Mouse (Mus musculus) retina, postnatal 1 day (tissue): ENCODE data around the gene Ccl6.
"Not testable (repeated sequence)": the region's sequence is repeated elsewhere in the genome, so short reads cannot be mapped to it uniquely, and the experiment has no call there.

Experiments used
- DNase-seq: peaks from one replicate; pipeline ENCODE4 v3.0.0-alpha.2; 2012

The Ccl6 gene

DNA sequence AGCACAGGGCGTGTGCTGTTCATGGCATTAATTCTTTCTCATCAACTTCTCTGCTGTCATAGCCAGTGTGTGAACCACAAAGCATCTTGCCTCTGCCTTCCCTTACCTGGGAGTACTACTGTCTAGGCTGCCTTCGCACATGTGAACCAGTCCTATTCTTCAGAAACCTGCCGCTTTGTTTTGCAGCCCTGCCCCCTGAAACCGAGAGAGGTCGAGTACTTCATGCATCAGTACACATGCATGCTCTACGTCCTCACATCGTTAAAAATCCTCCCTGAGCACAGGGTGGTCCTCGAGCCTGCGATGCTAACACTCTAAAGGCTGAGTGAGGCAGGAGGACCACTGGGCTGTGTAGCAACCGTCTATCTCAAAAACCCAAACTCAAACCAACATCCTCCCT is 35.8 kb downstream of the Ccl6 start:
- DNase-seq: no peak

DNA sequence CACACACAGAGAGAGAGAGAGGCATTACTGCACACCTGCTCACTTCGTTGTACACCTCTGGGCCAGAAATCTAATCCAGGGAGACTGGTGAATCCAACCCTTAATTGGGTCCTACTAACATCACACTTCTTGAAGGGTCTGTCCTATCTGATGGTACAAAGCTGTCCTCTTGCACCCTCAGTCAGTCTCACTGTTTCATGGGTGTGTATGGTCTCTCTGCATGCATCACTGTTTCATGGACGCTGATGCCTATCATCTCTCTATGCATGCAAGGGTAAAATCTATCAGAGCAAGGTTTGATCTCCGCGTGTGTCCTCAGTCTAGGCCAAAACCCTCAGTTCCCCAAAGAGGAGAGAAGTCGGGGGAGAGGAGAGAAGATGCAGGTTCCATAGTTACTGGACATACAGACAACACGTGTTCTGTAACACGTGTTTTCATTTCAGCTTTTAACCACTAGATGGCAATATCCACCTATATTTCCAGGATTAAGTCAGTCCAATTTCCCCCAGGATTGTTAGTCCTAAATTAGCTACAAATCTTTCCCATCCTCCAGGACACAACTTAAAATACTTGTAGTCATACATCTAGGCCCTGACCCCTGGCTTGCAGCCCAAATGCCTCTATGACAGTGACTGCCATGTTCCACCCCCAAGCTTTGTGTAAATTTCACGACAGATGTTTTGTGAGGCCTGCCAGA is 36.7 kb downstream of the Ccl6 start:
- peak; percentile 86 for DNase-seq

DNA sequence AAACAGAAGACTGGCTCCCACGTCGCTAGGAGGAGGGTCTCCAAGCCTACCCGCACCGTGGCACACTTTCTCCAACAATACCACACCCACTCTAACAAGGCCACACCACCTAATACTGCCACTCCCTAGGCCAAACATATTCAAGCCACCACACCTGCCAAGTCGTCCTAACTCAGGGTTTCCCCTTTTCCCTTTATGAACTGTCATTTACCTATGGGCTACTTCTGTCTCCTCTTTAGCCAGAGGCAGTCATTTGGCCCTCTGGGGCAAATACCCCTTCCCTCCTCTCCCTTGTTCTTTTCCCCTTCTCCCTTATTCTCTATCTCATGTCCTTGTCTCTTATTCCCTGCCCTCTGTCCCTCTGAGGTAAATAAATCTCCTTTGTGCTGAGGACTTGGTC is 41.2 kb downstream of the Ccl6 start:
- DNase-seq: no peak

DNA sequence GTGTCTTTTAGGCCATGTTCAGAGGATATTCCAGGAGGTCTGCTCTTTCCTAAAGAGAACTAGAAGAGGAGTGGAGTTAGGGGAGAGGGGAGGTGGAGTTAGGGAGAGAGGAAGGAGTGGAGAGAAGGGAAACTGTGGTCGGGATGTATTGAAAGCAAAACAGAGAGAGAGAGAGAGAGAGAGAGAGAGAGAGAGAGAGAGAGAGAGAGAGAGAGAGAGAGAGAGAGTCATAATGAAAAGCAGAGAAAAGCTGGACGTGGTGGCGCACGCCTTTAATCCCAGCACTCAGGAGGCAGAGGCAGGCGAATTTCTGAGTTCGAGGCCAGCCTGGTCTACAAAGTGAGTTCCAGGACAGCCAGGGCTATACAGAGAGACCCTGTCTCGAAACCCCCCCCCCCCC is 41.9 kb downstream of the Ccl6 start:
- DNase-seq: not testable (repeated sequence)

DNA sequence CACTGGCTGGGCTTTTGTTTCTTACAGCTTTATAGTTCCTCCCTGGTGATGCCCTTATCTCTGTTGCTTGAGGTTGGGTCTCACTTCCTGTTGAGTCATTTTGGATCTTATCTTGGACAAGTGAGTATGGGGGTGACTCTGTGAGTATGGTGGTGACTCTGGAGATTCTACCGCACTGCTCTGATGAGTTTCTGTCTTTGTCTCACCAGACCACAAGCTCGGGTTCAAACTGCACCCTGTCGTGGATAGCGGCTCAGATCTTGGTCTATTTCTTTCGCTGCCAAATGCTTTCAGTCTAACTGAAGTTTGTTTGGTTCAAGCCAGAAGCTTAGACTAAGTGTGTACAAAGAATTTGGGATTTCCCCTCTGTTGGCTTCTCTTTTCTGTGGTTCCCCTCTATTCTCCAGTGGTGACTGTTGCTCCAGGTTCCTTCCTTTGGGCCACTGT is 42.7 kb downstream of the Ccl6 start:
- no peak for DNase-seq

DNA sequence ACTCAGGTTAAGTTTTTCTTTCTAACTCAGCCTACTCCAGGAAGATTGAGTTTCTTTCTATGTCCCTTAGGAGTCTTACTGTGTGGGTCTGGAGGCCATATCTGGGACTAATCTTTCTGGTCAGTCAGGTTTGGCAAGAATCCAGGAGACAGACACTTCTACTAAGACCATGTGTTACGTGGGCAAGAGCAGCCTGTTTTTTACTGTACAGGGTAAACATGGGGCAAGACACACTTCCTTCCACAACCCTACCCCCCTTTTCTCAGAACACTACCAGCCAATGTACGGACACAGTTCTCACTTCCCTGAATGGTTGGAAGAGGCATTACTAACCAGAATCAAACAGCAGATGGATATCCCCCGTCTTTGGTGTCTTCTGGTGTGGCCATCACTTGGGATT is 48.7 kb downstream of the Ccl6 start:
- no peak for DNase-seq

DNA sequence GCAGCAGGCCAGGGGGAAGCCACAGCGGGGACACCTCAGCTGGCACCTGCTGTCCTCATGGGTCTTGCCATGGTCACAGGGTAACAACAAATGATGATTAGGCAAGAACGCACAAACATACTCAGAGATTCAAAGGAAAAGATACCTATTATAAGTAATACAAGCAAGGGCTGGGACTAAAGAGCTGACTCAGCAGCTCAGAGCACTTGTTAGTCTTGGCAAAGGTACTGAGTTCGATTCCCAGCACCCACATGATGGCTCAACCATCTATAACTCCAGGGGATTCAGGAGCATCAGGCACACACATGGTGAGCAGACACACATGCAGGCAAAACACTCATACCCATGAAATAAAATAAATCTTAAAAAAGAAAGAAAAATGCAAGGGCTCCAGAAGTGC is 51.5 kb downstream of the Ccl6 start:
- no peak for DNase-seq

DNA sequence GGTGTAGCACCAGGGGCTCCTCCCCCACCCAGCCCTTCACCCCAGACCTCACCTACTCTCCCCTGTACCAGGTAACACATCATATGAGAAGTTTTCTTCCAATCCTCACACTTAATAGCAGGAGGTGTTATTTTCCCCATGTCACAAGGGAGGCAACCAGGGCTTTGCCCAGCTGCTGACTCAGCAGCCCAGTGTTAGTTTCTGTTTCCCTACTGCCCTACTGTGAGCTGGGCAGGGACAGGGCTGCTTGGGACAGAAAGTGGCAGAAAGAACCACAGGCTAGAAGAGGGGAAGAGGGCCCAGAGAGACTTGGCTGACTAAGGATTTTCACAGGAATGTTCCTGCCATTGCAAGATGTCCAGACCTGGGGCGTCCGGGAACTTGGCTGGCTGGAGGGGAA is 52.0 kb downstream of the Ccl6 start:
- no peak for DNase-seq

DNA sequence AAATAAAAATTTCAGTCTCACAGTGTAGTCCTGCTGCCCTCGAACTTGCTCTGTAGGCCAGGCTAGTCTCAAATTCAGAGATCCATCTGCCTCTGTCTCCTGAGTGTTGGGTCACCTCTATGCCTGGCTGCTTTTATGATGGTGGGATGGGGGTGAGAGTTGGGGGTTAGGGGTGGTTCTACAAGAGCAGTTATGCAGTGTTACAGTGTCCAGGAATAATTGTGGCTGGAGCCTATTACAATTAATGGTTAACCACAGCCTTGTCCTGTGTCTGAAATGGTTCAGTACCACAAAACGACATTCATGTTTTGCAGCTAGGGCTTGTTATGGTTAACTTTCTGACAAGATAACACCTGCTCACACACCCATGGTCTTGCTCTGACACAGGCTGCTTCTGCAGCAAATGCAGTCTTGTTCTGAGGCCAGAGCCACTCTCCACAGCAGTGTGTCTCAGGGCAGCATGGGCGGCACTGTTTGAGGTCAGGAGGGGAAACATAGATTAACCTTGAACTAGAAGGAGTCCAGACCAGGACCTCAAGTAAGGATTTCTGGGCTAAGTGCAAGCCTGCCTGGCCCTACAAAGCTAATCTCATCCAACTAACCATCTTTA is 54.1 kb downstream of the Ccl6 start:
- no peak for DNase-seq
